Mouse (Mus musculus) layer of hippocampus, adult 18-20 months (tissue): ENCODE measurements around the gene P3h3. TPM values are rescaled to one million over a fixed set of nuclear protein-coding genes. Genes with fewer than 3 reads are reported as not detected.
"Not testable (repeated sequence)": the region's sequence is repeated elsewhere in the genome, so short reads cannot be mapped to it uniquely, and the experiment has no call there.

ENCODE experiments used
- DNase-seq, 2 experiments: peaks; one replicate each; pipeline ENCODE4 v3.0.0; 2022; ENCODE audit warnings: low spot score in 2 of 2
- total RNA-seq, 2 experiments: library from RNA; stranded (reverse); gene quantifications; 2 replicates each; pipeline ENCODE4 v1.2.3; 2021

Gene P3h3
- total RNA-seq, 2 experiments from 2014 or later: 29.5 to 30.9 TPM

- no peak for DNase-seq
These were observed 23.0 kb downstream of the P3h3 start for GRCm38 (mm10) chr6:124834512-124835081.

GRCm38 (mm10) chr6:124831649-124832048 lies 25.9 kb downstream of the P3h3 start:
- DNase-seq: no peak

- DNase-seq: not testable (repeated sequence)
These were observed 26.4 kb downstream of the P3h3 start for GRCm38 (mm10) chr6:124831199-124831598.

GRCm38 (mm10) chr6:124829799-124830700 lies 27.5 kb downstream of the P3h3 start:
- peak; percentile 91 to 98 for DNase-seq

GRCm38 (mm10) chr6:124828868-124829798 lies 28.4 kb downstream of the P3h3 start, which contains the start of the genes Usp5 and Cdca3:
Gene Usp5, minus strand, starts transcription at chr6:124829484.
Gene Cdca3, plus strand, starts transcription at chr6:124829547.
- peak; percentile 99 for DNase-seq

- no peak for DNase-seq
These were observed 29.4 kb downstream of the P3h3 start for GRCm38 (mm10) chr6:124828101-124828592.

GRCm38 (mm10) chr6:124822049-124822448 lies 35.5 kb downstream of the P3h3 start:
- DNase-seq: no peak

- no peak for DNase-seq
These were observed 36.7 kb downstream of the P3h3 start for GRCm38 (mm10) chr6:124820891-124821290.

GRCm38 (mm10) chr6:124817971-124818370 lies 39.6 kb downstream of the P3h3 start:
- DNase-seq: no peak

- no peak for DNase-seq
These were observed 40.0 kb downstream of the P3h3 start for GRCm38 (mm10) chr6:124817563-124817962.

GRCm38 (mm10) chr6:124817125-124817524 lies 40.4 kb downstream of the P3h3 start:
- no peak for DNase-seq

- no peak for DNase-seq
These were observed 40.9 kb downstream of the P3h3 start for GRCm38 (mm10) chr6:124816611-124817010.

- DNase-seq: no peak
These were observed 42.4 kb downstream of the P3h3 start for GRCm38 (mm10) chr6:124814858-124815774.

GRCm38 (mm10) chr6:124814448-124814847 lies 43.1 kb downstream of the P3h3 start:
- no peak for DNase-seq

- peak; percentile 87 to 92 for DNase-seq
These were observed 43.6 kb downstream of the P3h3 start, which contains the start of gene Tpi1 for GRCm38 (mm10) chr6:124813933-124814332. Gene Tpi1, minus strand, starts transcription at chr6:124814296.

GRCm38 (mm10) chr6:124813496-124813895 lies 44.1 kb downstream of the P3h3 start:
- DNase-seq: peak; percentile 68 to 80

- DNase-seq: no peak
These were observed 44.7 kb downstream of the P3h3 start for GRCm38 (mm10) chr6:124812848-124813247.

GRCm38 (mm10) chr6:124811701-124812560 lies 45.6 kb downstream of the P3h3 start:
- DNase-seq: no peak

GRCm38 (mm10) chr6:124811403-124811665 lies 46.2 kb downstream of the P3h3 start:
- DNase-seq: no peak
